Mouse (Mus musculus) G1E (cell line): ENCODE measurements at regions not wholly inside any gene's neighbourhood (a gene's known extent, or its start where the extent isn't known, plus 50 kb on each side); places are given as distances from the start of the nearest gene placed in this dataset.

Experiments used
- ATAC-seq: 2 replicates; pipeline ENCODE4 v1.8.0; 2016; ENCODE audit warnings: mild to moderate bottlenecking; ENCODE audit not compliant: insufficient number of reproducible peaks, poor library complexity, low FRiP score, severe bottlenecking; ENCODE audit errors: extremely low read depth
- DNase-seq: peaks from one replicate; pipeline ENCODE4 v3.0.0; 2012; ENCODE audit warnings: low spot score
- H3K27me3 ChIP-seq: 2 replicates; pipeline ENCODE4 v1.6.1; 2012; ENCODE audit warnings: mild to moderate bottlenecking, low read length, inconsistent platforms; ENCODE audit not compliant: insufficient read depth
- H3K36me3 ChIP-seq: replicated peaks from 2 replicates; pipeline ENCODE3; 2012; ENCODE audit warnings: mild to moderate bottlenecking, inconsistent platforms
- H3K4me1 ChIP-seq: 2 replicates; pipeline ENCODE4 v1.6.1; 2012; ENCODE audit warnings: low read depth, low read length, inconsistent platforms, mixed read lengths; ENCODE audit not compliant: insufficient read depth
- H3K4me3 ChIP-seq: 2 replicates; pipeline ENCODE4 v1.5.1; 2012; ENCODE audit warnings: low read depth, mild to moderate bottlenecking, inconsistent platforms, low read length, moderate library complexity, mixed read lengths
- H3K9me3 ChIP-seq: replicated peaks from 2 replicates; pipeline ENCODE4 v1.6.1; 2012; ENCODE audit warnings: inconsistent platforms
- CTCF ChIP-seq: IDR thresholded peaks from 2 replicates; pipeline ENCODE4 v1.5.1; 2012; ENCODE audit warnings: low read depth, low read length, inconsistent platforms, mixed read lengths
- GATA1 ChIP-seq: IDR thresholded peaks from 2 replicates; pipeline ENCODE4 v1.6.1; 2012; ENCODE audit warnings: borderline replicate concordance, low read length, inconsistent platforms, mixed read lengths
- GATA2 ChIP-seq: IDR thresholded peaks from 2 replicates; pipeline ENCODE4 v1.6.1; 2012; ENCODE audit warnings: low read depth, low read length, inconsistent platforms, borderline replicate concordance
- POLR2AphosphoS5 ChIP-seq: IDR thresholded peaks from 2 replicates; pipeline ENCODE4 v1.6.1; 2012; ENCODE audit warnings: low read depth, low read length, inconsistent platforms; ENCODE audit not compliant: insufficient replicate concordance
- TAL1 ChIP-seq: conservative IDR thresholded peaks from 2 replicates; pipeline ENCODE4 v1.6.1; 2012; ENCODE audit warnings: low read depth, low read length, inconsistent platforms, mixed read lengths

GRCm38 (mm10) chr1:137905566-137905965 is 269.9 kb downstream of the Ptprc start:
- TF ChIP-seq TAL1, result no peak
- TF ChIP-seq POLR2AphosphoS5, result no peak
- TF ChIP-seq GATA2, result no peak
- TF ChIP-seq GATA1, result no peak
- no peak for TF ChIP-seq CTCF
- DNase-seq (no peak), ATAC-seq (no peak)
- H3K4me1 ChIP-seq, result no peaks in the 10 kb centered on the region
- H3K9me3 ChIP-seq, result peaks cover 11% of the 10 kb centered on the region
- no peaks in the 10 kb centered on the region for H3K27me3 ChIP-seq
- H3K4me3 ChIP-seq, result no peak overlapping the region
- H3K36me3 ChIP-seq, result no peaks in the 10 kb centered on the region

DNA sequence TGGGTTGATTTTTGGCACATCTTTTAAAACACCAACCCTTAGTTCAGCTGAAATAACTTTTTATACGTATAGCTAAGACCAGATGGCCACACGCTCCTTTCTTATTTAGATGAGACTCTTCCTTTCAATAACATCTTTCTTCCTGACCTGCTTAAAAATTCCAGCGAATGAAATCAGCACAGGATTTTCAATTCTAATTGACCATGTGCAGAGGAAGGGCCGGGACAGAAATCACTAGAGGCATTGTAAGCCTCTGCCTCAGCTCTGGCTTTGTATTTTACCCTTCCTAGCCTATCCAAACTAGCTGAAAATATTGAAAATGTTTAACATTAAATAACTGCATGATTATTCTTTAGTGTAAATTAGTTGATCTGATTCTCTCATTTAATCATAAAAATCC is 272.2 kb downstream of the Ptprc start:
- ATAC-seq (no peak), DNase-seq (no peak)
- Histone ChIP-seq H3K27me3 (no peaks in the 10 kb centered on the region), H3K36me3 (no peaks in the 10 kb centered on the region), H3K4me1 (no peaks in the 10 kb centered on the region), H3K4me3 (no peak overlapping the region), H3K9me3 (peaks cover 19% of the 10 kb centered on the region)
- TF ChIP-seq GATA2, result no peak
- no peak for TF ChIP-seq CTCF
- TF ChIP-seq GATA1, result no peak
- no peak for TF ChIP-seq TAL1
- TF ChIP-seq POLR2AphosphoS5, result no peak

- H3K27me3 ChIP-seq, result no peaks in the 10 kb centered on the region
- H3K9me3 ChIP-seq, result peaks cover 21% of the 10 kb centered on the region
- H3K36me3 ChIP-seq, result no peaks in the 10 kb centered on the region
- ATAC-seq (no peak), DNase-seq (no peak)
- H3K4me1 ChIP-seq, result no peaks in the 10 kb centered on the region
- no peak overlapping the region for H3K4me3 ChIP-seq
- no peak for TF ChIP-seq TAL1
- no peak for TF ChIP-seq CTCF
- TF ChIP-seq POLR2AphosphoS5, result no peak
- no peak for TF ChIP-seq GATA2
Observed at GRCm38 (mm10) chr1:137902859-137903258, 272.6 kb downstream of the Ptprc start.

DNA sequence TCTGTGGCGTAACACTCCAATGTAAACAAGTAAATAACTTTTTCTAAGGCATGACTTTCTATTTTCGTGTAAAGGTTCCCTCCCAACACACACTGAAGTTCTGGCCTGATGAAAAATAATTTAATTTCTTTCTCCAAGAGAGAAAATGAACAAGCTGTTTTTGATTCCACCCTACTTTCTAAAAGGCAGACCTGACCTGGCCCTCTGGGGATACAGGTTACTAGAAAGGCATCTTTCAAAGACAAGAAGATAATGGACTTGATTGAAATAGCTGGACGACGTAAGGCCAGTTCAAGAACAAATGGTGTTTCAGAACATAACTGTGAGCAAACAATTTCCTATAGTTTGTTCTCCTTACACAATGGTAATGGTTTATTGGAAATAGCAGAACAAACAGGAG is 273.5 kb downstream of the Ptprc start:
- no peaks in the 10 kb centered on the region for H3K27me3 ChIP-seq
- no peak for ATAC-seq
- DNase-seq, result no peak
- no peak overlapping the region for H3K4me3 ChIP-seq
- H3K9me3 ChIP-seq, result peaks cover 21% of the 10 kb centered on the region
- H3K36me3 ChIP-seq, result no peaks in the 10 kb centered on the region
- no peaks in the 10 kb centered on the region for H3K4me1 ChIP-seq
- TF ChIP-seq POLR2AphosphoS5 (no peak), TAL1 (no peak), GATA1 (no peak), GATA2 (no peak), CTCF (no peak)

- H3K4me3 ChIP-seq, result no peak overlapping the region
- no peaks in the 10 kb centered on the region for H3K4me1 ChIP-seq
- H3K36me3 ChIP-seq, result no peaks in the 10 kb centered on the region
- DNase-seq (no peak), ATAC-seq (no peak)
- TF ChIP-seq GATA1 (no peak), CTCF (no peak), POLR2AphosphoS5 (no peak), TAL1 (no peak), GATA2 (no peak)
- no peaks in the 10 kb centered on the region for H3K27me3 ChIP-seq
- H3K9me3 ChIP-seq, result peaks cover 16% of the 10 kb centered on the region
Observed at GRCm38 (mm10) chr1:137901211-137901610, 274.3 kb downstream of the Ptprc start.

DNA sequence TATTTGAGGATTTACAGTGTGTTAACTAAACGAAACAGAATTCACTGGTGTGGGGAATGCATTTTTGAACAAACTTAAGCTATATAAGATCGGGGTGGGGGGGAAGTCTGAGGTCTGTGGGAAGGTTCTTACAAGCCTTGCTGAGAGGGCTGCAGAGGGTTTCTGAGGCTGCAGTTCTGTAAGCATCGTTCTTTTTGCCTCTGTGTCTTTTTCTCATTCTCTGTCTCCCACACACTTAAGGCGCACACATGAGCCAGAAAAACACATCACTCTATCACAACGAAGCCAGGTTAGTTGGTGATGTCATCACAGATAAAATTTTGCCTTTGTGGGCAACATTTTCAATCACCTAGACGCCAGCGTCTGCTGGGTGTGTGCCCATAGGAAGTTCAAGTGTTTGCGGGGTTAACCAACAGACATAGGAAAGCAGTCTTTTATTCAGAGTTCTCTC is 274.9 kb downstream of the Ptprc start:
- Histone ChIP-seq H3K27me3 (no peaks in the 10 kb centered on the region), H3K9me3 (peaks cover 18% of the 10 kb centered on the region), H3K4me1 (no peaks in the 10 kb centered on the region), H3K36me3 (no peaks in the 10 kb centered on the region), H3K4me3 (no peak overlapping the region)
- DNase-seq (no peak), ATAC-seq (no peak)
- TF ChIP-seq GATA1, result no peak
- TF ChIP-seq GATA2, result no peak

DNA sequence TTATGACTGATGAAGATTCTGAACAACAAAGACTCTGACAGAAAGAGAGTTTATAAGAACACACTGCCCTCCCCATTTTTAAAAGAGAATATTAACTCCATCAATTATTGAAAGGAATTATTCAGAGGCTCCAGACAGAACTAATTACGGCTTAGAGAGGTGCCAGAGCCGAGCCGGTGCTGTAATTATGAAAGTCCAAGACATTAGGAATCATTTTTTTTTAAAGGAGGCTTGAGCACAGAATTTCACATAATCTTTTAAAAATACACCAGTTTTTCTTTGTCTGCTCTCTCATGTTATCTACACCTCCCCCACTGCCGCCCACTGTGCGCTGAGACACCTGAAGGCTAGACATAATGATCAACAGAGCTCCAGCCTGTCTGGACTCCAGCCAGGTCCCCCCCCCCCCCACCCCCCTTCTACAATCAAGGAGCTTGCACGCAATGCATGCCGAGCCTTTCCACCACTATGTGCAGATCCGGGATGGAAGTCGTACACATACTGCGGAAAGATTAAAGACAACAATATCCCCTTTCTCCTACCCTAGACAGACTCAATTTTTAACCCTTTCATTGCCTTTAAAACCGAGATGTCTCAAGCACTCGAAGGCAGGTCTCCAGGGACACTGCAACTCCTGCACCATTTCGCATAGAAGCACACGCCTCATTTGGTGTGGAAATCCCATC is 275.4 kb downstream of the Ptprc start:
- no peak overlapping the region for H3K4me3 ChIP-seq
- H3K27me3 ChIP-seq, result no peaks in the 10 kb centered on the region
- H3K36me3 ChIP-seq, result no peaks in the 10 kb centered on the region
- TF ChIP-seq TAL1 (no peak), CTCF (no peak), GATA1 (no peak), POLR2AphosphoS5 (no peak), GATA2 (no peak)
- peaks cover 15% of the 10 kb centered on the region for H3K9me3 ChIP-seq
- ATAC-seq (no peak), DNase-seq (no peak)
- no peaks in the 10 kb centered on the region for H3K4me1 ChIP-seq
